Mouse (Mus musculus) liver, postnatal 0 days (tissue): ENCODE data around the gene Apbb1.

ENCODE experiments used
- CTCF ChIP-seq: sonication (generic); IDR thresholded peaks from 2 replicates; pipeline ENCODE4 v1.5.1; 2016; ENCODE audit warnings: antibody characterized with exemption, low read depth
- EP300 ChIP-seq: IDR thresholded peaks from 2 replicates; pipeline ENCODE4 v1.6.1; 2016; ENCODE audit warnings: antibody characterized with exemption, low read depth, mild to moderate bottlenecking

DNA sequence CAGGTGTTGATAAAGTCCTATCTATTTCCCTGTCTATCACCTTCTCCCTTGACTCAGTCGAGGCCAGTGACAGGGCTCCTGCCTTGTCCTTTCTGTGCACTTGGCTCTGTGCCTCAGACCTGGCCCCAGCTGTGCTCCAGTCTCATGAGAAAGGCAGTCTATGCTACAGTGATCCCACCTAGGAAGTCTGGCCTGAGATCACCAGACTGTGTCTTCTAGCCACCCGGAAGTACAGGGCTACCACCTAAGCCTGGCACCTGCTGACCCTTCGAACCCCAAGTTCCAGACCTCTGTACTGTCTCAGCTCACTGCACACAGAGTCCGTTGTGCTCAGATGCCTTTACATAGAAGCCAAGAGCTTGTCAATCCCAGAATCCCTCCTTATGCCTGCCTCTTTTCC, 53.4 kb downstream of the Apbb1 start:
- no peak for TF ChIP-seq EP300
- no peak for TF ChIP-seq CTCF
